Mouse (Mus musculus): Measurements from ENCODE around the gene Tm7sf3. TPM values are rescaled to one million over a fixed set of nuclear protein-coding genes. Genes with fewer than 3 reads are reported as not detected.

Gene Tm7sf3
- total RNA-seq, 2 experiments from 2014 or later: 26.8 to 30.9 TPM

GRCm38 (mm10) chr6:146662679-146663078 lies 20.1 kb upstream of the Tm7sf3 start:
- peak in 1 of 2 experiments; percentile 61 for DNase-seq (ENCODE audit: low spot score in 2 of 2)
- intact Hi-C loops (cut with DNase I): loop anchor here (2.0 kb wide), 1 partner anchor 100 kb away; no protein-coding TSS in a partner anchor

DNA sequence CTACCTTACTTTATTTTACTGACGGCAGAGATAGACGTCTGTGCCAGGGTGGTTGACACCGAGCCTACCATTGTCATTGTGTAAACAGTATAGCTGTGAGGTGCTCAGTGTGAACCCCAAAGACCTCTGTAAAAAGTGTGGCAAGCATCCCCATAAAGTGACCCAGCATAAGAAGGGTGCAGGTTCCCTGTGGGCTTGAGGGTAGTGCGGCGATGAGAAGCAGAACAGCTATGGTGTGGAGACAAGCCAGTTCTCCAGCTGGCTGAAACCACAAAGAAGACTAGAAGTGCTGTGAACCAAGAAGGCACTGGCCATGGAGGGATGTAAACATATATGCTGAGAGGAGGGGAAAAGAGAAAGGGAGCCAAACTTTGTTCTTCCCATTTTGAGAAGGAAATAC lies 19.0 kb upstream of the Tm7sf3 start:
- intact Hi-C loops (cut with DNase I): loop anchor here (2.0 kb wide), 1 partner anchor 101 kb away; no protein-coding TSS in a partner anchor
- no peak for DNase-seq (ENCODE audit: low spot score in 2 of 2)

- no peak for DNase-seq (ENCODE audit: low spot score in 2 of 2)
These were observed 18.0 kb upstream of the Tm7sf3 start for GRCm38 (mm10) chr6:146660591-146660990.

GRCm38 (mm10) chr6:146653197-146653596 lies 10.6 kb upstream of the Tm7sf3 start:
- intact Hi-C loops (cut with DNase I): no loop called here
- no peak for DNase-seq (ENCODE audit: low spot score in 2 of 2)

More at GRCm38 (mm10) chr6:146660591-146660990, 18.0 kb upstream of the Tm7sf3 start:
- intact Hi-C loops (cut with DNase I): no loop called here

GRCm38 (mm10) chr6:146651431-146651830 lies 8.8 kb upstream of the Tm7sf3 start:
- DNase-seq (ENCODE audit: low spot score in 2 of 2): no peak
- intact Hi-C loops (cut with DNase I): no loop called here

DNA sequence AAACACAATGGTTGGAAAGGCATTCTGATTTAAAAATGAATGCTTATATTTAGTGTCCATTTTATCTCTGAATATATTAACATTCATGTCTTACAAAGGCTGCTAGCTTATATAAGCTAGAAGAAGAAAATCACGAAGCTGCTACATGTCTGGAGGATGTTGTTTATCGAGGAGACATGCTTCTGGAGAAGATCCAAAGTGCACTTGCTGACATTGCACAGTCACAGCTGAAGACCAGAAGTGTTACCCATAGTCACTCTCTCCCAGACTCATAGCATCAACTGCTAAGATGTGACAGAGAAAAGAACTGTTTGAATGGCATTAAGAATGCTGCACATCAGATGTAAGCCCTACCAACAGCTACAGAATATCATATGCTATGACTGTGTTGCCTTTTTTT lies 7.4 kb upstream of the Tm7sf3 start:
- intact Hi-C loops (cut with DNase I): no loop called here
- peak in 1 of 2 experiments; percentile 53 for DNase-seq (ENCODE audit: low spot score in 2 of 2)

DNA sequence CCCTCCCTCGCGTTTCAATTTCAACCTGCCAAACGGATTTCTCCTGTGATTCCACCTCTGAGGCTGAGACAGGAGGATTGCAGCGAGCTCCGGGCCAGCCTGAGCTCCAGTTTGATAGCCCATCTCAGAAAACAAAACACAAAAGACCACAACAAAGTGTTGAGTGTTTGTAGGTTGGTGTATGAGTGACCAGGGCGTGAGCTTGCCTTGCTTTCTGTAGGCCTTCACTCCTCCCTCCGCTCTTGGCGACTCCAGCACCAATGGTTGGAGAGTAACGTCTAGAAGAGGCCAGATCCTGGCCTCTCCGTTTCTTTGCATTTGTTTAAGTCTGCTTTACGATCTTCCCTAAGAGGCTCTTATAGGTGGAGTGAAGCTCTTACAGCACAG lies 553 bp upstream of the Tm7sf3 start:
- intact Hi-C loops (cut with DNase I): loop anchor here (5.0 kb wide), 1 partner anchor 84 kb away; no protein-coding TSS in a partner anchor
- DNase-seq (ENCODE audit: low spot score in 2 of 2): no peak

- intact Hi-C loops (cut with DNase I): loop anchor here (5.0 kb wide), 1 partner anchor 86 kb away; no protein-coding TSS in a partner anchor
- DNase-seq (ENCODE audit: low spot score in 2 of 2): no peak
These were observed 908 bp downstream of the Tm7sf3 start for GRCm38 (mm10) chr6:146641621-146642210.

- intact Hi-C loops (cut with DNase I): loop anchor here (5.0 kb wide), 1 partner anchor 86 kb away; no protein-coding TSS in a partner anchor
- DNase-seq (ENCODE audit: low spot score in 2 of 2): no peak
These were observed 1.6 kb downstream of the Tm7sf3 start for GRCm38 (mm10) chr6:146640991-146641390.

DNA sequence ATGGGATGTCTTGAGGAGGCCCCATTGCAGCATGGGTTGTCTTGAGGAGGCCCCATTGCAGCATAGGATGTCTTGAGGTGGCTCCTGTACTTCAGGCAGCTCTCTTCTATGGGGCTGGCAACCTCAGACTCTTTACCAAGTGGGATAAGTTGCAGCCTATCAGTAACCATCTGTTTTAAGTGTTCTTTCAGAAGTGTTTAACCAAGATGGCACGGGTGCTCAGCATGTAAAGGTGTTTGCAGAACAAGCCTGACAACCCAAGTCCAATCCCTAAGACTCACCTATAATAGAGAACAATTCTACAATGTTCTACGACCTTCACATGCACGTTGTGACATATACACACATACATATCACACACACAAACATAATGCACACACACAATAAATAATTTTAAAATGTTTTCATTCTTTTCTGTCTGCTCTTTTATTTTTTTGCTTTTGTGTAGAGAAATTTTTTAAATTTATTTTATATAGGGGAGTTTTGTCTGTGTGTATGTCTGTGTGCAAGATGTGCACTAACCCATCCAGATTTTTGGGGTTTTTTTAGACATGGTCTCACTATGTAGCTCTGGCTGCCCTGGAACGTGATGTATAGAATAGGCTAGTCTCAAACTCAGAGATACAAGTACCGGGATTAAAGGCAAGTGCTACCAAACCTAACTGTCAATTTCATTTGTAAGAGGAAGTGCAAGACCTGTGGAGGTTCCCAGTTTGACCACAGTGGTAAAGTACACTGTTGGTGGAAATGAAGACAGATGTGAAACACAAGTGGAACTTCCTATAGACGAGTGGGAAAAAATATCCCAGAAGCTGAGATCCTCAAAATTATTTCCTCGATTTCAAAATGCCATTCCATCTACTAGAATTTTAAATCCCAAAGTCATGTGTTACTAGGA lies 2.3 kb downstream of the Tm7sf3 start:
- no peak for DNase-seq (ENCODE audit: low spot score in 2 of 2)
- intact Hi-C loops (cut with DNase I): loop anchor here (5.0 kb wide), 1 partner anchor 87 kb away; no protein-coding TSS in a partner anchor

GRCm38 (mm10) chr6:146636482-146636881 lies 6.1 kb downstream of the Tm7sf3 start:
- intact Hi-C loops (cut with DNase I): no loop called here
- no peak for DNase-seq (ENCODE audit: low spot score in 2 of 2)

DNA sequence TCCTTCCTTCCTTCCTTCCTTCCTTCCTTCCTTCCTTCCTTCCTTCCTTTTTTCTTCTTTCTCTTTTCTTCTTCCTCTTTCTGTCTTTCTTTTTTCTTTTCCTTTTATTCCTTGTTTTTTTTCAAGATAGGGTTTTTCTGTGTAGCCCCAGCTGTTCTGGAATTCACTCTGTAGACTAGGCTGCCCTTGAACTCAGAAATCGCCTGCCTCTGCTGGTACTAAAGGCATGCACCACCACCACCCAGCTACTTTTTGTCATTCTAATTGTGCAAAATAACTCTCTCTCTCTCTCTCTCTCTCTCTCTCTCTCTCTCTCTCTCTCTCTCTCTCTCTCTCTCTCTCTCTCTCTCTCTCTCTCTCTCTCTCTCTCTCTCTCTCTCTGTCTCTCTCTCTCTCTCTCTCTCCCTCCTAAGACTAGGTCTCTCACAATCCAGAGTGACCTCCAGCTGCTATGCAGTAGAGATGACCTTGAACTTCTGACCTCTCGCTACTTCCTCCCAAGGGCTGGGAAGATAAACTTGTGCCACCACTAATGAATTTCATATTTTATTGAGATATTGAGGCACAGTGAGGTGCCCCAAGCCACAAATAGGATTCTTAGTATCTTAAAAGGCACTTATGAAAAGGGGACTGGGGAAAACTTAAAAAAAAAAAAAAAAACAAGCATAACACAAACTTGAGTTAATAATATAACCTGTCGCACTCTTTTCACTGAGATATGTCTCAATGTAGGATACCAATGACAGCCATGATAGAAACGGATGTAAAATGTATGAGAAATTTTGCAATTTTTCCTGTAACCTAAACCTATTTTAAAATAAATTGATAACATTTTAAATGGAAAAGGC lies 7.6 kb downstream of the Tm7sf3 start:
- intact Hi-C loops (cut with DNase I): no loop called here
- no peak for DNase-seq (ENCODE audit: low spot score in 2 of 2)

- peak; percentile 61 to 82 for DNase-seq (ENCODE audit: low spot score in 2 of 2)
- intact Hi-C loops (cut with DNase I): no loop called here
These were observed 8.5 kb downstream of the Tm7sf3 start for GRCm38 (mm10) chr6:146634015-146634722.

DNA sequence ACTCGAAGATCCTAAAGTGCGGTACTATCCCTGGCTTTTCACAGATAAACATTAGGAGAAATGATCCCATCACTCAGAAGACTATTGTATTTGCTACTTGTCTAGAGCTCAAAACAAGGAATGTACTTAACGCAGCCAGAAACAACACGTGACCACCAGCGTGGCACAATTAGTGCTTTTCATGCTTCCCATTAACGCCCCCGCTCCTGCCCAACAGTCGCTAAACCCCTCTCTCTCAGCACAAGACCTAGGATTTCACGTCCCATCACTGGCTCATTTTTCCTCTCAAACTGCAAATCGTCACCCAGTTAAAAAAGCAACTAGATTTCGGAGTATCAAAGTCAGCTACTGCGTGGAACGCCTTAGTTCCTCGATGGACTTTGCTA lies 9.0 kb downstream of the Tm7sf3 start:
- peak; percentile 39 to 53 for DNase-seq (ENCODE audit: low spot score in 2 of 2)
- intact Hi-C loops (cut with DNase I): no loop called here

DNA sequence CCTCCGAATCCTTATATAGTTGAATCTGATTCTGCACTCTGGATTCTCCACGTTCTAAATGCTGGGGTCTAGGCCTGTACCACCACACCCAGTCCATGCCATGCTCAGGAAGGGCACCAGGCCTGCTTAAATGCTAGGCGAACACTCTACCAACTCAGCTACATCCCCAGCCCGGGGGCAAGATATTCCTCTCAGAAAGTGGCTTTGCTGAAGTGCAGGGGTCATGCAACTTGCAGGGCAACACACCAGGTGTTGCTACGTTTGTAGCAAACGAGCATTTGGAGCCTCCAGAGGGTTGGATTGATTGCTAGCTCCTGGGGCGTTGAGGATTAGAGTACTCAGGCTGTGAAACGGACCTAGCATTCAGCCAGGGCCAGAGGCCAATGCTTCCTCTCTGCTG lies 9.5 kb downstream of the Tm7sf3 start:
- DNase-seq (ENCODE audit: low spot score in 2 of 2): no peak
- intact Hi-C loops (cut with DNase I): no loop called here

GRCm38 (mm10) chr6:146632403-146632802 lies 10.2 kb downstream of the Tm7sf3 start:
- intact Hi-C loops (cut with DNase I): no loop called here
- no peak for DNase-seq (ENCODE audit: low spot score in 2 of 2)

DNA sequence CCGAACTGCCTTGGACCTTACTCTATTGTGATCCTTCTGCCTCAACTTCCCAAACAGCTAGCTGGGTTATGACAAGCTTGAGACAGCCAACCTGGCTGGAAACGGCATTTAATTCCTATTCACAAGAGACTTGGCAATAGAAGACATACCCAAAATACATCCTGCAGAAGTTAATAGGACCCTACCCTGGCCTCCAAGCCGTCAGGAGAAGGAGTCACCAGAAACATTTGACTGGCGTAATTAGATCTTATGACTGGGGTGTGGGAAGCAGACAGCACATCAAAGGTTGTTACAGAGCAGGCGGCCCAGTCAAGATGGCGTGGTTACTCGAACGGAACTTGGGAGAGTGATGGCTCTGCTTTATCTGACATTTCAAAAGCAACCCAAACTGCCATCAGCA lies 10.8 kb downstream of the Tm7sf3 start:
- no peak for DNase-seq (ENCODE audit: low spot score in 2 of 2)
- intact Hi-C loops (cut with DNase I): no loop called here

GRCm38 (mm10) chr6:146630961-146631360 lies 11.7 kb downstream of the Tm7sf3 start:
- intact Hi-C loops (cut with DNase I): no loop called here
- no peak for DNase-seq (ENCODE audit: low spot score in 2 of 2)

All from left cerebral cortex, postnatal 25 days (tissue).